Mouse (Mus musculus): ENCODE results near the gene Rmi2.

Rmi2 gene

DNA sequence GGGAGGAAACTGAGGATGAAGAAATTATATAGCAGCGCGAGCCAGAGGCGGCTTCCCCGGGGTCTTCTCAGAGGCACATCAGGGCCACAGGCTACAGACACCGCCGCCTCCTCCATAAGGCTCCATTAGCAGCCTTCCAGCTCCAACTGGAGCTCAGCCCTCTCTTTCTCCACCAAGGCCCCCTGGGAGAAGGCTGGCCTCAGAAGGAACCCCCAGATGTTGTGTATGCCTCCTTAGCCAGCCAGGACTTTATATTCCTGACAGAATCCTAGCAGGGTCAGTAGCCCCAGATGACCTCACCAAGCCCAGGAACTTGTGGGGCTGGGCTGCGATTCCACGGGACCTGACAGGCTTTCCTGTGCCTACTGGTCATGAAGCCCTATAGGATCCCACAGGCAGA lies 32.0 kb downstream of the Rmi2 start:
- DNase-seq (ENCODE audit: low spot score) = no peak

GRCm38 (mm10) chr16:10867501-10867900 lies 32.6 kb downstream of the Rmi2 start:
- DNase-seq (ENCODE audit: low spot score) = no peak

DNA sequence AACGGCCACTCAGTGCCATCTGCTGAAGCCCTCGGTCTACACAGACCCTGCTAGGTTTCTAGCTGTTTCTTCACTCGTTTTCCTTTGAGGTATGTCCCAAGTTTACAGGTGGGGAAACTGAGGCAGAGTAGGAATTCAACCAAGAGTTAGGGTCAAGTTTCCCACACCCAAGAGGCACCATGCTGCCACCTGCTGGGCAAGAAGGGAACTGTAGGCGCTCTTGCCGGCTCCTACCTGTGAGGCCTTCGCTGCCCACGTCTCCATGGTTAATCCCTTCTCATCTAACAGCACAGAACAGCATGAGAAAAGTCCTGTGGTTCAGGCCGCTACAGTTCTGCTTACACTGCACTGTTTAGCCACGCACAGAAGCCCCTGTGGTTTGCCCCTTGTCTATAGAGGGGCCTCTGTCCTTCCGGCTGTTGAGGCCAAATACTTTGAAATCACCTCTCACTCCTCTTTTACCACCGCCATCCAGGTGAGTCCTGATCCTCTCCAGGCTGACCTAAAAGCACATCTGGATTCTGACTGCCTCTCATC lies 33.1 kb downstream of the Rmi2 start:
- peak; percentile 38 for DNase-seq (ENCODE audit: low spot score)

- no peak for DNase-seq (ENCODE audit: low spot score)
Observed at GRCm38 (mm10) chr16:10870969-10871368, 36.1 kb downstream of the Rmi2 start.

DNA sequence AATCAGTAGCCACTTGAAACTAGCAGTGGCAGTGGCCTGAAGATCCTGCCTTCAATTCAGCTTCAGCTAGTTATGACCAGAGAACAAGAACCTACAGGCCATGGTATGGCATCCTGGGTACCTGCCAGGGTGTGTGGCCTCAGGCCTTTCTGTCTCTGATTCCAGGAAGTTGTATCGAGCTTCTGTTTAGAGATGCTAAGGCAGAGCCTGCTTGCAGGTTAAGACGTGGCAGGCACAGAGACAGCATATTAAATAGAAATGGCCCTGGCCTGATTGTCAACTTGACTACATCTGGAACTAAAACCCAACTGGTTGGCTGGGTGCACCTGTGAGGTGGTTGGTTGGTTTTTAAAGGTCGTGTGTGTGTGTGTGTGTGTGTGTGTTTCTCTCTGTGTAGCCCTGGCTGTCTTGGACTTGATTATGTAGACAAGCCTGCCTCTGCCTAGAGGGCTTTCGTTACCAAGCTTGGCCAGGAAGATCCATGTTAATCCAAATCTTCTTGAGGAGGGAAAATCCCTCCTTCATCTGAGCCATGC lies 38.0 kb downstream of the Rmi2 start:
- DNase-seq (ENCODE audit: low spot score) = no peak

- DNase-seq (ENCODE audit: low spot score) = peak; percentile 70
Observed at GRCm38 (mm10) chr16:10873654-10874053, 38.8 kb downstream of the Rmi2 start.

DNA sequence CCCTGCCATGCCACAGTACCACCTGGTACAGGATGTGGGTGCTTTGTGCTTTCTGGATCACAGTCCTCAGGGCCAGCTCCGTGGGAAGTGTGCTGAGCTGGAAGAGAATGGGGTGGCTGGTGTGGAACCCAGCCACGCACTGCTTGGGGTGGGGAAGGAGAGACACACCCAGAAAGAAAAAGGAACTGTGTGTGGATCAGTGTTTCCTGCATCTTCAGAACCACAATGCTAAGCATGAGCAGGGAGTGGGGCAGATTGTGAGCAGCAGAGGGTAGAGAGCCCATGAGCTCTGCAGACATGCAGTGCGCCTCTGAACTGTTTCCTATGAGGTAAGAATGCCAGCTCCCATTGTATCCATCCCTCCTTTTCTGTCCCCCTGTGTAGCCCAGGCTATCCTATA lies 43.4 kb downstream of the Rmi2 start:
- no peak for DNase-seq (ENCODE audit: low spot score)

GRCm38 (mm10) chr16:10879467-10879866 lies 44.6 kb downstream of the Rmi2 start:
- peak; percentile 53 for DNase-seq (ENCODE audit: low spot score)

- DNase-seq (ENCODE audit: low spot score) = no peak
Observed at GRCm38 (mm10) chr16:10881231-10881962, 46.5 kb downstream of the Rmi2 start.

- no peak for DNase-seq (ENCODE audit: low spot score)
Observed at GRCm38 (mm10) chr16:10887436-10887835, 52.6 kb downstream of the Rmi2 start.

- DNase-seq (ENCODE audit: low spot score) = no peak
Observed at GRCm38 (mm10) chr16:10890363-10890762, 55.5 kb downstream of the Rmi2 start.

DNA sequence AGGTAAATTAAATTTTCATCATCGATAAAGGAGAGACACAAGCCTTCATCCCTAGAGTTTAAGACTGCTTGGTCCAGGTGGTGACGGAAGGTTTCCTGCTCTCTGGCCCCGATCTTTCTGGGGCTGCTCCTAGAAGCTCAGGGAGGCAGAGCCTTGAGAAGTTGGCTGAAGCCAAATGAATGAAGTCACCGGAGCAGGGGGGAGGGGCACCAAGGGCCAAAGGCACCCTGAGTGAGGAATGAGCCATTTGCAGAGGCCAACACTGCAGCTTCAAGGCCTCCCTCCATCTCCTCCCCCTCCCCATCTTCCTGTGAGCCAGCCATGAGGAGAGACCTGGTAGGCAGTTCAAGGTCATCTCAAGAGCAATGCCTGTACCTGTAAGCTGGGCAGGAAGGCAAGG lies 58.3 kb downstream of the Rmi2 start:
- DNase-seq (ENCODE audit: low spot score) = no peak

DNA sequence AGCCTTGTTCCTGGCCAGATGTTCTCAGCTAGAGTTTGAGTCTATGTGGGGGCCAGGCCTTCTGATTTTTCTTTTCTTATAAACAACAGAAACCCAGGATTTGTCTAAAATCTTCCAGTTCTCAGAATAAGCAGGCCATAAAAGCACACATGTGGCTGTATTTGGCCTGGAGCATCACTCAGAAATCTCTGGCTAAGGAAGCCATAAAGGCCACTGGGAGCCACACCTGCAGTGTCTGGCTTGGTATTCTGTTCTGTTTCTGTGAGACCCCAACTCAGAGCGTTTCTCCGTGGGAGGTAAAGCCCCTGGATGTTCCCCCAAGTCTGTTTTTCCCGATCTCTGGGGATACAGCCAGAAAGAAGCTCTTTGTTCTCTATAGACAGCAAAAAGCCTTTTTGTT lies 61.0 kb downstream of the Rmi2 start:
- DNase-seq (ENCODE audit: low spot score) = no peak

GRCm38 (mm10) chr16:10897372-10897771 lies 62.5 kb downstream of the Rmi2 start:
- DNase-seq (ENCODE audit: low spot score) = no peak

DNA sequence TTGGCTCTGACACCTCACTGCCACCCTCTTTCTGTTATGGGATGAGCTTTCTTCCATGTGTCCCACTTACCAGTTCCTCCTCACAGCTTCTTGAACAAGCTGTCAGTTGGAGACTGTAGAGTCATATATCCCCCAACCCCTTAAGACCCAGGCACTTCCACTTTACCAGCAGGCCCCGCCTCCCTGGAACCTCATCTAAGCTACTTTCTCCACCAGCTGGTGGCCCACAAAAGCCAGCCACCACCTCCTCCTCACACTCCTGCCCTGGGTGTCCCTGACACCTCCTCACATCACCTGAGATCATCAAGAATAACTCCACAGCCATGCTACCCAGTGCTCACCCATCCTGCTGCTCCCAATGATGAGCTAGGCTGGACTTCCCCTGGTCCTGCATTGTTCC lies 65.9 kb downstream of the Rmi2 start:
- no peak for DNase-seq (ENCODE audit: low spot score)

DNA sequence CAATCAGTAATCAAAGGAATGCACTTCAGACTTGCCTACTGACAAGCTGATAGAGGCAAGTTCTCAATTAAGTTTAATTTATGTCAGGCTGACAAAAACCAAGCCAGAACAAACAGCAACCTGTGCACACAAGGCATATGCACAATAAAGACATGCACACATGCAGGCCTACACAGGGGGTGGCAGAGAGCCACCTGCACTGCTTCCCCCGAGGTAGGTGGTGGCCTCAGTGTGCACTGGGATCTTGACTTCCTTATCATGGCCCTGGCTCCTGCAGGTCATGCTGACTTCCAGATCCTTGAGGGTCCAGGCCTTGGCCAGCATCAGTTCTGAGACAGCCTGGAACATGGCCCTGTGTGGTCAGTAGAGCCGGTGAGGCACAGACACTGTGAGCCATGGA lies 67.1 kb downstream of the Rmi2 start:
- DNase-seq (ENCODE audit: low spot score) = no peak

- DNase-seq (ENCODE audit: low spot score) = no peak
Observed at GRCm38 (mm10) chr16:10902849-10903248, 68.0 kb downstream of the Rmi2 start.

- no peak for DNase-seq (ENCODE audit: low spot score)
Observed at GRCm38 (mm10) chr16:10905661-10906113, 70.8 kb downstream of the Rmi2 start.

DNA sequence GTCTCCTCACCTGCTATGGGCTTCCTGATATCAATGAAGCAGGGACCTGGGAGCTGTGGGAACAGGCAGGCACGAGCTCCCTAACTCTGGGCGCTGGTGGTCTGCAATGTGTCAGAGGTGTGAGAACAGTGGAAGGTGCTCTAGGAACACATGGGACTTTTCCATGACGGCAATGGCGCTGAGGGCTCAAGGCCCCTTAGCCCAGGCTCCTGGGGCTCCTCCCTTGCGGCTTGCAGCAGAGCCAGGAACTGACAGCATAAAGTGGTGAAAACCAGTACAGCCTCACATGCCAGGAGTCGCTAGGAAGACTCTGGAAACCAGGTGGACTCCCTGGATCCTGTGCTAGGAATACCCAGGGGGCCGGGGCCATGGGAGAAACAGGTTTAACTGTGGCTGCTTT lies 75.7 kb downstream of the Rmi2 start:
- no peak for DNase-seq (ENCODE audit: low spot score)

GRCm38 (mm10) chr16:10911061-10911460 lies 76.2 kb downstream of the Rmi2 start:
- DNase-seq (ENCODE audit: low spot score) = no peak

DNA sequence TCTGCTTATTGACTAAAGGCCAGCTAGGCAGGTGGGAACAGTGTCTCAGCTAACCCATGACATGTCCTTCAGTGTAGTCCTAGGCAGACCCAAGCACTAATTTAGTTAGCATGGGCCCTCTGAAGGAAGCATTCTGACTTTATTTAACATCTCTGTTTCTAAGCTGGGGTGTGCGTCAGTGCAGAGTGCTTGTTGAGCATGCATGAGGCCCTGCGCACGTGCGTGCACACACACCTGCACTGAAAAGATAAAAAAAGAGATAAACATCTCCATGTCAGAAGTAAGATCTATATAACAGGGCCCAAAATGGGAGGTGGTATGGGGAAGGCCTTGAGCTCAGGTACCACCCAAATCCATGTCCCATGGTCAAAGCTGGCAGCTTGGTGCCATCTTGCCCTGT lies 80.2 kb downstream of the Rmi2 start:
- no peak for DNase-seq (ENCODE audit: low spot score)

- no peak for DNase-seq (ENCODE audit: low spot score)
Observed at GRCm38 (mm10) chr16:10916271-10916670, 81.4 kb downstream of the Rmi2 start.

GRCm38 (mm10) chr16:10919856-10920255 lies 85.0 kb downstream of the Rmi2 start:
- DNase-seq (ENCODE audit: low spot score) = no peak

DNA sequence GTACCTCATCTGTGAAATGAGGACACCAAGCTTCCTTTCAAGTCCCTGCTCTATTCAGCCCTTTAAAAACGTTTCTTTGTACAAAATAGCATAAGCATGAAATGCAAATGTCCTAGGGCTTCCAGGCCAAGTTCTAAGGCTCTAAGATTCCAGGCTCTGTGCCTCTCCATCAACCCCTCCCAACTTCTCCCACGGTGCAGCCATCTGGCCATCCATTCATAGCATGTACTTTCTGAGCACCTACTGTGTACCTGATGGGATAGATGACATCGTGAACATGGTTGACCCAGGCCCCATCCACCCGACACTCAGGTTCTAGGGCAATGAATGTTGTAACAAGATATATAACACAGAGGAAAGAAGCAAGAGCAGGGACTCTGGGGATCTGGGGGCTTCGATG lies 88.7 kb downstream of the Rmi2 start:
- DNase-seq (ENCODE audit: low spot score) = no peak

Data from c-Kit-positive CD71-positive TER-119-positive erythroid progenitor cells, embryonic 14.5 days (primary cell).